Mouse (Mus musculus) G1E (cell line): ENCODE results near the gene Pfn4. TPM values are rescaled to one million over a fixed set of nuclear protein-coding genes. Genes with fewer than 3 reads are reported as not detected.
"Not testable (repeated sequence)": the region's sequence is repeated elsewhere in the genome, so short reads cannot be mapped to it uniquely, and the experiment has no call there.

Experiments used
- ATAC-seq: 2 replicates; pipeline ENCODE4 v1.8.0; 2016; ENCODE audit warnings: mild to moderate bottlenecking; ENCODE audit not compliant: insufficient number of reproducible peaks, poor library complexity, low FRiP score, severe bottlenecking; ENCODE audit errors: extremely low read depth
- DNase-seq: peaks from one replicate; pipeline ENCODE4 v3.0.0; 2012; ENCODE audit warnings: low spot score
- H3K27me3 ChIP-seq: 2 replicates; pipeline ENCODE4 v1.6.1; 2012; ENCODE audit warnings: mild to moderate bottlenecking, low read length, inconsistent platforms; ENCODE audit not compliant: insufficient read depth
- H3K36me3 ChIP-seq: replicated peaks from 2 replicates; pipeline ENCODE3; 2012; ENCODE audit warnings: mild to moderate bottlenecking, inconsistent platforms
- H3K4me1 ChIP-seq: 2 replicates; pipeline ENCODE4 v1.6.1; 2012; ENCODE audit warnings: low read depth, low read length, inconsistent platforms, mixed read lengths; ENCODE audit not compliant: insufficient read depth
- H3K4me3 ChIP-seq: 2 replicates; pipeline ENCODE4 v1.5.1; 2012; ENCODE audit warnings: low read depth, mild to moderate bottlenecking, inconsistent platforms, low read length, moderate library complexity, mixed read lengths
- H3K9me3 ChIP-seq: replicated peaks from 2 replicates; pipeline ENCODE4 v1.6.1; 2012; ENCODE audit warnings: inconsistent platforms
- CTCF ChIP-seq: IDR thresholded peaks from 2 replicates; pipeline ENCODE4 v1.5.1; 2012; ENCODE audit warnings: low read depth, low read length, inconsistent platforms, mixed read lengths
- GATA1 ChIP-seq: IDR thresholded peaks from 2 replicates; pipeline ENCODE4 v1.6.1; 2012; ENCODE audit warnings: borderline replicate concordance, low read length, inconsistent platforms, mixed read lengths
- GATA2 ChIP-seq: IDR thresholded peaks from 2 replicates; pipeline ENCODE4 v1.6.1; 2012; ENCODE audit warnings: low read depth, low read length, inconsistent platforms, borderline replicate concordance
- POLR2AphosphoS5 ChIP-seq: IDR thresholded peaks from 2 replicates; pipeline ENCODE4 v1.6.1; 2012; ENCODE audit warnings: low read depth, low read length, inconsistent platforms; ENCODE audit not compliant: insufficient replicate concordance
- TAL1 ChIP-seq: conservative IDR thresholded peaks from 2 replicates; pipeline ENCODE4 v1.6.1; 2012; ENCODE audit warnings: low read depth, low read length, inconsistent platforms, mixed read lengths
- polyA plus RNA-seq: library from polyadenylated mRNA; stranded (reverse); fragments of >175 nt; gene quantifications from 2 replicates; pipeline ENCODE4 v1.2.3, GENCODE M21; 2012
- total RNA-seq, 2 experiments: library from RNA; stranded (forward) in 1 of 2; stranded (reverse) in 1 of 2; fragments of 200-1000 nt in 1 of 2; fragments of >200 nt in 1 of 2; fragmentation: Nextera tagmentation in 1 of 2; gene quantifications; 2 replicates each; pipeline ENCODE4 v1.2.3; 2014 to 2017

Gene Pfn4
- total and polyA plus RNA-seq, 3 experiments, result 0.05 TPM; not detected in 2

DNA sequence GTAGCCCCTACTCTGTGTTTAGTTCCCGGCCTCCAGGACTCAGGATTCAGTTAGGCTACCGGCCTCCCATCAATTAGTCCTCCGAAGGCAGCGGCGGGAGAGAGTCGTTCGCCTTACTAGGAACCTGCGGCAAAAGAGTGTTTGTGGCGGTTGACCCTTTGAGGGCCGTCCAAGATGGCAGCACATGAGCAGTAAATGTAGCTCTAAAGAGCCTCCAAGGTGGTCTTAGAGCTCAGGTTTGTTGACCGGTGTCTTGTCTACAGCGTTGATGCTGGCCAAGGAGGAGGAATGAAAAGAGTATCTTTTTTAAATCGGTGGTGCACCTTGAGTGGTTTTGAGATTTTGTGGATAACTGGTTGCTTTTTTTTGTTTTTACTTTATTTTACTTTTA is 506 bp downstream of the Pfn4 start:
- Histone ChIP-seq H3K9me3 (peaks cover 9% of the 10 kb centered on the region), H3K27me3 (peaks cover 7% of the 10 kb centered on the region), H3K36me3 (no peaks in the 10 kb centered on the region), H3K4me3 (no peak overlapping the region), H3K4me1 (no peaks in the 10 kb centered on the region)
- ATAC-seq (no peak), DNase-seq (no peak)
- TF ChIP-seq CTCF (no peak), POLR2AphosphoS5 (no peak), GATA1 (no peak), TAL1 (no peak), GATA2 (no peak)

DNA sequence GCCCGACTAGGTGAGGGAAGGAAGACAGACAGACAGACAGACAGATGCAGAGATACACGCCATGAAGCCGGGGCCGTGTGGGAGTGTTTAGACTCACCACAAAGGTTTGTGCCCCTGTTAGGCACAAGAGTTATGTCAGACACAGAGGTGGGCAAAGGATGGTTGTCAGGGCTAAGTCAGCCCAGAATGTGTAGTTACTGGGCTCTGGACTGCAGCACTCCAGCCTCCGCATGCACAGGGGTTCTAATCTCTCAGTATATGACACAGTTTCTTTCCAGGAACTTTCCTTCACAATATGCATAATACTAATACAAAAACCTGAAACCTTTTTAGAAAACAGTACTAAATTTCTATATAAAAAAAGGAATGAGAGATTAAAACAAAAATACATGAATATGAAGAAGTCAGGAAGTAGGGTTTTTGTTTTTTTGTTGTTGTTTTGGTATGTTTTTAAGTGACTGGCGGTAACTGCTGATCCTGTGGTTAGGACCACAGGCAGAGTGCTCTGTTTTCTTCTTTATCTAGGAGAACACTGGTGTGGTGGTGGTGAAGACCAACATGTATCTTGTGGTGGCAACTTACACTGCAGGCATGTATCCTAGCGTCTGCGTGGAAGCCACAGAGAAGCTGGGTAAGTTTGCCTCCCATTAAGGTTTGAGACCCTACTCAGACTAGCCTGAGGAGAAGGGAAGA is 6.2 kb downstream of the Pfn4 start:
- H3K4me1 ChIP-seq, result no peaks in the 10 kb centered on the region
- H3K4me3 ChIP-seq, result no peak overlapping the region
- no peak for ATAC-seq

GRCm38 (mm10) chr12:4775588-4775949 is 6.7 kb downstream of the Pfn4 start:
- H3K27me3 ChIP-seq, result peaks cover 7% of the 10 kb centered on the region; the same call in 1 of the 2 replicates
- no peaks in the 10 kb centered on the region for H3K9me3 ChIP-seq
- ATAC-seq (no peak), DNase-seq (no peak)
- no peak overlapping the region for H3K4me3 ChIP-seq
- H3K36me3 ChIP-seq, result no peaks in the 10 kb centered on the region
- TF ChIP-seq CTCF (no peak), GATA2 (no peak), POLR2AphosphoS5 (no peak), TAL1 (no peak), GATA1 (no peak)
- no peaks in the 10 kb centered on the region for H3K4me1 ChIP-seq

More for the DNA sequence above, 6.2 kb downstream of the Pfn4 start:
- no peaks in the 10 kb centered on the region for H3K9me3 ChIP-seq
- peaks cover 7% of the 10 kb centered on the region; the same call in 1 of the 2 replicates for H3K27me3 ChIP-seq
- TF ChIP-seq CTCF (no peak), TAL1 (no peak), GATA1 (no peak), POLR2AphosphoS5 (no peak), GATA2 (no peak)
- DNase-seq, result no peak
- no peaks in the 10 kb centered on the region for H3K36me3 ChIP-seq

DNA sequence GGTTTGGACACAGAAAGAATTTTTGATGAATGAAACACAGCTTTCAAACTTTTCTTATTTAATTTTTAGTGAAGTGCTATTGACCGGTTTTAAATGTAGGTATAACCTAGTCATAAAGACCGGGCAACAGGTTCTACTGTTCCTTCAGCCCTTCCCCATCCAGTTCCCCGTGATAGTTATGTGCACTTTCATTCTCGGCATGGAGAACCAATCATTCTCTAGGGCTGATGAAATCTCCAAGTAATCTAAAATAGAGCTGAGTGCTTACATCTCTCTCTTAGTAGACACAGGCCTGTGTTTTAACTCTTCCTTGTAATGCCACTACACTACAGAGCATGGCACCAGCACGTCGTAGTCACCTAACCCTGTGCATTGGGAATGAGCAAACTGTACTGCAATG is 8.9 kb downstream of the Pfn4 start:
- Histone ChIP-seq H3K4me3 (no peak overlapping the region), H3K27me3 (peaks cover 7% of the 10 kb centered on the region; the same call in 1 of the 2 replicates), H3K4me1 (no peaks in the 10 kb centered on the region), H3K36me3 (no peaks in the 10 kb centered on the region), H3K9me3 (no peaks in the 10 kb centered on the region)
- ATAC-seq (no peak), DNase-seq (no peak)
- TF ChIP-seq CTCF (no peak), GATA2 (no peak), TAL1 (no peak), POLR2AphosphoS5 (no peak), GATA1 (no peak)

DNA sequence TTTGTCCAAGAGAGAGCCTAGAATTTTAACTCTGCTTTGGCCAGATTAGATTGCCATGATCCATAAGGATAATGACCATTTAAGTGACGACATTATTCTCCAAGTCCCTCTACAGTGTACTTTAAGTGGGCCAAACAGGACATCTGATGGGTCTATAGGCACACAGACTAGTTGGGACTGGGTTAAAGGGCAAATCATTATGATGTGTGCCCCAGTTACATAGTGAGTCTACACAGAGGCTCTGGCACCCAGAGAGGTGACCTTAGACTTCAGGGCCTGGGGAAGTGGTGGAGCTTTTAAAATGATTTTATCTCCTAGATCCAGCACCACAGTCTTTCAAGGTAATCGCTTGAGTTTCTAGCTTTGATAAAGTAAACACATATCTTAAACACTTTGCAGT is 11.4 kb downstream of the Pfn4 start:
- Histone ChIP-seq H3K4me3 (no peak overlapping the region), H3K9me3 (no peaks in the 10 kb centered on the region), H3K4me1 (no peaks in the 10 kb centered on the region), H3K27me3 (peaks cover 12% of the 10 kb centered on the region; the same call in 1 of the 2 replicates), H3K36me3 (no peaks in the 10 kb centered on the region)
- DNase-seq (no peak), ATAC-seq (no peak)
- TF ChIP-seq TAL1 (no peak), GATA2 (no peak), POLR2AphosphoS5 (no peak), CTCF (no peak), GATA1 (no peak)

GRCm38 (mm10) chr12:4781270-4781669 is 12.4 kb downstream of the Pfn4 start:
- no peak overlapping the region for H3K4me3 ChIP-seq
- H3K36me3 ChIP-seq, result no peaks in the 10 kb centered on the region
- H3K4me1 ChIP-seq, result no peaks in the 10 kb centered on the region
- H3K27me3 ChIP-seq, result peaks cover 8% of the 10 kb centered on the region; the same call in 1 of the 2 replicates
- no peaks in the 10 kb centered on the region for H3K9me3 ChIP-seq
- no peak for ATAC-seq
- TF ChIP-seq GATA1 (no peak), TAL1 (no peak), POLR2AphosphoS5 (no peak), GATA2 (no peak), CTCF (no peak)
- DNase-seq, result no peak

- not testable (repeated sequence) for H3K4me3 ChIP-seq, H3K9me3 ChIP-seq, H3K4me1 ChIP-seq, H3K36me3 ChIP-seq, DNase-seq, ATAC-seq, H3K27me3 ChIP-seq
Observed at GRCm38 (mm10) chr12:4781725-4782404, 13.0 kb downstream of the Pfn4 start.
